Mouse (Mus musculus): ENCODE measurements around the gene Klrk1.
"Not testable (repeated sequence)": the region's sequence is repeated elsewhere in the genome, so short reads cannot be mapped to it uniquely, and the experiment has no call there.

Klrk1 gene

DNA sequence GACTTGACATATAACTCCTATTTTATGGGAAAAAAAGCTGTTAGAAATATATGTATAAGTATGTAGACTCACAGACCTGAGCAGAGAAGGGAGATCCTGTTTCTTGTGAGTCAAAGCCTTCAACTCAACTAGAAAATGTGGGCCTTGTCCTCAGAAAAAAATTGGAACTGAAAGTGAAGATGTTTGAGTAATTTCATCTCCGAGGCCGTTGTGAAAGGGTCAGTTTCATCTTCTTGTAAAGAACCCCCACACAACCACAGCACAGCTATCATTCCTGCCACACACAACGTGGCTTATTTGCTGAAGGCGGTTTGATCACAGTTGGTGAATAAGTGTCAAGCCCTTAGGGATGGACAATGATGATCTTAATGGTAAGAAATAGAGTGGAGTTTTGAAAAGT lies at the start of gene Klrk1:
Klrk1 (minus strand) TSS at position 130 of the 400 bp plus-strand sequence.
- no peak for DNase-seq (ENCODE audit: low spot score)

DNA sequence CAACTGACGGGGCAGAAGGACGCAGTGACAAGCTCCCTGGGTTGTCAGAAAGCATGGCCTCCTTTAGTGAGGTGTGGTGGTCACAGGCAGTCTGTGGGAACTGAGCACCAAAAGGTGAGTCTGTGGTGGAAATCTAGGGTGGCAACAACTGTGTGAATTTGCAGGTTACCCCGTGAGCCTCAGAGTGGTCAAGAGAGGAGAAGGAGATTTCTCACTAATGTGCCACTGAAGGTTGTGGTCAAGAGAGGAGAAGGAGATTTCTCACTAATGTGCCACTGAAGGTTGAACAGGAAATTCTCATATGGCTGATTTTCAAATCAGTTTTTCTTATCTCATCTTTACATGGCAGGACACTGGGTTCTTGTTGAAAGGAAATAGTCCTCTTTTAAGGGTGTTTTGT lies 37.6 kb upstream of the Klrk1 start:
- DNase-seq (ENCODE audit: low spot score), result not testable (repeated sequence)

GRCm38 (mm10) chr6:129660589-129660988 lies 36.9 kb upstream of the Klrk1 start, which contains the start of gene Klrc2:
Klrc2 (minus strand) TSS chr6:129660689.
- DNase-seq (ENCODE audit: low spot score), result not testable (repeated sequence)

- DNase-seq (ENCODE audit: low spot score), result not testable (repeated sequence)
These were observed 20.4 kb upstream of the Klrk1 start for GRCm38 (mm10) chr6:129644054-129644453.

DNA sequence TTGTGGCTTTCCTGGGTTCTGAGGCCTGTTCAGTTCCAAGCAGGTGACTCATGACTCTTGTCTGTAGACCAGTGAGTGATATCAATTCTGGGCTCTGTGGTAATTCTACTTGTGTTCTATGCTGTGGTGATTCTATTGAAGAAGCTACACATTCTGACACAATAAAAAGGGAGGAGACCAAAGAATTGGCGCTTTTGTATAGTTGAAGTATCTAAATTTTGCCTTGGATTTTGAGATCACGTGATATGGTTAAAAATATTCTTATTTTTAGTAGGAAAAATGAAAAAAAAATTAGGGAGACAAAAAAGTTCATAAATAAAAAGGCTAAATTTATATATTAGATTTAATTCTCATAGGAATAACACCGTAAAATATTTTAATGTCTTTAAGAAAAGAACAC lies 19.6 kb upstream of the Klrk1 start, which contains the start of gene Klrc3:
Klrc3 (minus strand) TSS at position 101 of the 400 bp plus-strand sequence.
- not testable (repeated sequence) for DNase-seq (ENCODE audit: low spot score)

DNA sequence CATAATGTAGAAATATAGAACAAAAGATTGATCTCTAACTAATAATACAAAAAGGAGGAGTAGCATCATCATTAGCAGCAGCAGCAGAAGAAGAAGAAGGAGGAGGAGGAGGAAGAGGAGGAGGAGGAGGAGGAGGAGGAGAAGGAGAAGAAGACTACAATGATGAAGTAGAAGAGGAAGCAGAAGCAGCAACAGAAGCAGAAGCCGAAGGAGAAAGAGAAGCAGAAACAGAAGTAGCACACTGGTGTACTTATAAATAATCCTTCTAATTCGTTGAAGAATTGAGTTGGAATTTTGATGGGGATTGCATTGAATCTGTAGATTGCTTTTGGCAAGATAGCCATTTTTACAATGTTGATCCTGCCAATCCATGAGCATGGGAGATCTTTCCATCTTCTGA lies 7.4 kb upstream of the Klrk1 start:
- not testable (repeated sequence) for DNase-seq (ENCODE audit: low spot score)

GRCm38 (mm10) chr6:129608372-129608771 lies 15.3 kb downstream of the Klrk1 start:
- DNase-seq (ENCODE audit: low spot score), result no peak

GRCm38 (mm10) chr6:129591508-129591907 lies 32.2 kb downstream of the Klrk1 start, which contains the start of gene Klrd1:
Klrd1 (plus strand) TSS chr6:129591782.
- DNase-seq (ENCODE audit: low spot score), result no peak

GRCm38 (mm10) chr6:129583014-129583413 lies 40.6 kb downstream of the Klrk1 start:
- no peak for DNase-seq (ENCODE audit: low spot score)

DNA sequence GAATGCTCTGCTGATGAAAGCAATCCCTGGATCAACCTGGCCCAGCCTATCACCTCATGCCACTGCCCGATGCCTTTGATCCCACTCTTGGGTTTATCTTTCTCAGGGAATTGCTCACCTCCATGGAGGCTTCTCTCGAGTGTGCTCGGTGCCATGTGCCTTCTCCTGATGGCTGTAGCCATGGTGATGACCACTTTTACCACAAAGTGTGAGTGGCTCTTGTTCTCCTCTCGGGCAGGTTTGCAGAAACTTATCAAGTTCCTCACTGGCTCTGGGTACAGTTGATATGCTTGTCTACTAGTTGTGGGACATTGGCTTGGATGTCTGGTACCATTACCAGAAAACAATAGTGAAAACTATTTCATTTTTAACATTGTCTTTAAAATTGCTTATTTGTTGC lies 41.8 kb downstream of the Klrk1 start:
- DNase-seq (ENCODE audit: low spot score), result no peak

DNA sequence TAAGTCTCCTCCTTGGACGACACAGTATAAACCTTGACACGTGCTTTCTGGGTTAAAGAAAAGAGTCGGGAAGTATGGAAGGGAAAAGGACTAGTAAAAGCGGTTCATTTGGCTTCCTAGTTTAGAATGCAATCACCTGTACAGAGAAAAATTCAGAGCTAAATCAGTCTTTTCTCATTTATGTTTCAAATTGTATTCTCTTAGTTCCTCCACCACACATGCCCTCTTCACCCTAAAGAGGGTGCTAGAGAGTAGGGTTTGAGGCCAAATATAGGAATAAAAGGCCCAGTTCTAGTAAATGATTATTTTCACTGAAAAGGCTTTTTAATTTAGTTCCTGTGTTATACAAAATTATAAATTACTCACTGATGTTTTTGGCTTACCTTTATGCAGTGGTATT lies 42.4 kb downstream of the Klrk1 start:
- DNase-seq (ENCODE audit: low spot score), result no peak

- DNase-seq (ENCODE audit: low spot score), result no peak
These were observed 46.1 kb downstream of the Klrk1 start, which contains the start of gene Klre1 for GRCm38 (mm10) chr6:129577605-129578004. Klre1 (plus strand) TSS chr6:129577905.

- DNase-seq (ENCODE audit: low spot score), result no peak
These were observed 48.3 kb downstream of the Klrk1 start for GRCm38 (mm10) chr6:129575315-129575714.

- no peak for DNase-seq (ENCODE audit: low spot score)
These were observed 58.4 kb downstream of the Klrk1 start for GRCm38 (mm10) chr6:129565257-129565656.

Data from layer of hippocampus, adult 9-10 months (tissue).